Mouse (Mus musculus) small intestine, adult 2 months (tissue): Measurements from ENCODE around the gene Dpt.

Experiments used
- CTCF ChIP-seq: fragments of 200-500 bp; IDR thresholded peaks from 2 replicates; pipeline ENCODE4 v1.5.1; 2012; ENCODE audit warnings: low read depth, mild to moderate bottlenecking, control low read depth, inconsistent platforms, low read length, moderate library complexity, mixed read lengths; ENCODE audit not compliant: insufficient replicate concordance, insufficient read length; ENCODE audit errors: extremely low read depth
- POLR2A ChIP-seq: fragments of 200-500 bp; IDR thresholded peaks from 2 replicates; pipeline ENCODE4 v1.6.1; 2012; ENCODE audit warnings: low read depth, mild to moderate bottlenecking, control low read depth, inconsistent platforms, low read length, moderate library complexity

DNA sequence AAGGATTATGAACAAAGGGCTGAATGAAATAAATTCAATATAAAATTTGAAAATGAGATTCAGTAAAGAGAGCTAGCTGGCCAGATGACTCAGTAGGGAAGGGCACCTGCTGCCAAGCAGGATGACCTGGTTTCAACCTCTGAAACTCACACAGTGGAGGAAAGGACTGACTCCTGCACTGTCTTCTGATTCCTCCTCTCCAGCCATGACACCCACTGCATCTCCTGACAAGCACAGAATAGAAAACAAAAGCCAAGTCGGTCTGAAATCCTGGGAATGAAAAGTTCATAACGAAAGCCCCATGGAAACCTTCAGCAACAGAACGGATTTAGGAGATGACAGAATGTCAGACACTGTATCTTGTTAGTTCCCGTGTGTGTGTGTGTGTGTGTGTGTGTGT is 65.1 kb downstream of the Dpt start:
- no peak for TF ChIP-seq POLR2A
- no peak for TF ChIP-seq CTCF
